Mouse (Mus musculus) heart, adult 2 months (tissue): ENCODE data around the gene Srrm3. TPM values are rescaled to one million over a fixed set of nuclear protein-coding genes. Genes with fewer than 3 reads are reported as not detected.

Experiments
- DNase-seq, 2 experiments: peaks; one replicate each; pipeline ENCODE4 v3.0.0; 2021
- H3K27ac ChIP-seq: fragments of 200-600 bp; 2 replicates; pipeline ENCODE4 v1.8.1; 2022
- H3K27me3 ChIP-seq: fragments of 200-500 bp; 2 replicates; pipeline ENCODE4 v1.6.1; 2012; ENCODE audit warnings: mild to moderate bottlenecking, low read length, inconsistent platforms, mixed read lengths; ENCODE audit not compliant: control insufficient read depth, insufficient read depth
- H3K36me3 ChIP-seq: fragments of 200-500 bp; 2 replicates; pipeline ENCODE4 v1.6.1; 2012; ENCODE audit warnings: low read length, inconsistent platforms; ENCODE audit not compliant: control insufficient read depth, insufficient read depth
- H3K4me1 ChIP-seq: fragments of 200-500 bp; 2 replicates; pipeline ENCODE4 v1.6.1; 2011; ENCODE audit warnings: low read length; ENCODE audit not compliant: control insufficient read depth, insufficient read depth
- H3K4me3 ChIP-seq: fragments of 200-600 bp; 2 replicates; pipeline ENCODE4 v1.8.1; 2022
- H3K79me2 ChIP-seq: fragments of 200-500 bp; replicated peaks from 2 replicates; pipeline ENCODE4 v1.6.1; 2012; ENCODE audit warnings: mild to moderate bottlenecking, inconsistent platforms, low read length, moderate library complexity, mixed read lengths; ENCODE audit not compliant: control insufficient read depth, insufficient read depth
- H3K9ac ChIP-seq: fragments of 200-500 bp; 2 replicates; pipeline ENCODE4 v1.6.1; 2012; ENCODE audit warnings: low read depth, mild to moderate bottlenecking, control low read depth, inconsistent platforms, low read length, mixed read lengths
- CTCF ChIP-seq: fragments of 200-600 bp; IDR thresholded peaks from 2 replicates; pipeline ENCODE4 v1.8.1; 2022; ENCODE audit warnings: antibody characterized with exemption, mild to moderate bottlenecking, moderate library complexity
- EP300 ChIP-seq: fragments of 200-500 bp; IDR thresholded peaks from 2 replicates; pipeline ENCODE4 v1.6.1; 2011; ENCODE audit warnings: low read depth, low read length, control low read depth; ENCODE audit not compliant: insufficient read depth
- POLR2A ChIP-seq: fragments of 200-500 bp; IDR thresholded peaks from 2 replicates; pipeline ENCODE4 v1.6.1; 2011; ENCODE audit warnings: mild to moderate bottlenecking, low read depth, low read length, control low read depth; ENCODE audit not compliant: insufficient read depth
- WGBS: fragments of 180-500 bp; shearing (Covaris S2); methylation state at CpG from one replicate; pipeline ENCODE4 v1.1.7; 2018; 5-methylcytosine and 5-hydroxymethylcytosine counted together
- intact Hi-C: fragments of 180-260 bp; cut with DNase I; formaldehyde crosslinking; loops from one replicate; pipeline ENCODE4 v1.15.1; 2025
- microRNA-seq, 2 experiments: library from miRNA; unstranded; fragments of <30 nt; microRNA quantifications; one replicate each; pipeline ENCODE4 v1.2.0; 2021
- polyA plus RNA-seq: library from polyadenylated mRNA; depleted of rRNA; stranded (reverse); fragments of >200 nt; gene quantifications from 2 replicates; pipeline ENCODE4 v1.2.3, GENCODE M21; 2012; rRNA removed
- total RNA-seq, 2 experiments: library from RNA; stranded (reverse); gene quantifications; 2 replicates each; pipeline ENCODE4 v1.2.3; 2021

Srrm3 gene
- total and polyA plus RNA-seq, 3 experiments = not detected

GRCm38 (mm10) chr5:135917327-135918058 lies 110.8 kb downstream of the Srrm3 start:
- no peaks in the 10 kb centered on the region for H3K27me3 ChIP-seq
- no peak overlapping the region for H3K9ac ChIP-seq
- peaks cover 5% of the 10 kb centered on the region for H3K79me2 ChIP-seq
- H3K27ac ChIP-seq = peak overlapping the region; percentile 96
- peaks cover 14% of the 10 kb centered on the region for H3K36me3 ChIP-seq
- H3K4me3 ChIP-seq = no peak overlapping the region
- TF ChIP-seq CTCF (peak; percentile 57), EP300 (no peak), POLR2A (no peak)
- peak in 1 of 2 experiments; percentile 15 for DNase-seq
- WGBS = 94% methylated on average over 8 of the region's 8 CpGs
- peaks cover 19% of the 10 kb centered on the region for H3K4me1 ChIP-seq
- intact Hi-C loops = loop anchor here (2.0 kb wide), 1 partner anchor 15 kb away; no protein-coding TSS in a partner anchor

GRCm38 (mm10) chr5:135918059-135918437 lies 111.4 kb downstream of the Srrm3 start:
- Histone ChIP-seq H3K4me3 (no peak overlapping the region), H3K4me1 (peaks cover 16% of the 10 kb centered on the region), H3K9ac (no peak overlapping the region), H3K27ac (no peak overlapping the region; the same call in 1 of the 2 replicates), H3K27me3 (no peaks in the 10 kb centered on the region), H3K79me2 (peaks cover 5% of the 10 kb centered on the region), H3K36me3 (peaks cover 15% of the 10 kb centered on the region)
- WGBS = 92% methylated on average over 5 of the region's 5 CpGs
- intact Hi-C loops = no loop called here
- DNase-seq = no peak
- TF ChIP-seq CTCF (no peak), EP300 (no peak), POLR2A (no peak)

GRCm38 (mm10) chr5:135918593-135918992 lies 111.9 kb downstream of the Srrm3 start:
- WGBS = 92% methylated on average over 5 of the region's 5 CpGs
- H3K36me3 ChIP-seq = peaks cover 13% of the 10 kb centered on the region
- H3K27me3 ChIP-seq = no peaks in the 10 kb centered on the region

GRCm38 (mm10) chr5:135919902-135920301 lies 113.2 kb downstream of the Srrm3 start:
- 69% methylated on average over 3 of the region's 3 CpGs for WGBS
- peaks cover 10% of the 10 kb centered on the region for H3K36me3 ChIP-seq

More at GRCm38 (mm10) chr5:135918593-135918992, 111.9 kb downstream of the Srrm3 start:
- intact Hi-C loops = no loop called here
- H3K79me2 ChIP-seq = peaks cover 5% of the 10 kb centered on the region
- DNase-seq = no peak
- H3K4me1 ChIP-seq = peaks cover 13% of the 10 kb centered on the region
- TF ChIP-seq CTCF (no peak), POLR2A (no peak), EP300 (no peak)
- no peak overlapping the region for H3K9ac ChIP-seq
- no peak overlapping the region for H3K27ac ChIP-seq
- H3K4me3 ChIP-seq = no peak overlapping the region

GRCm38 (mm10) chr5:135923901-135924300 lies 117.2 kb downstream of the Srrm3 start:
- intact Hi-C loops = no loop called here
- Histone ChIP-seq H3K9ac (no peak overlapping the region), H3K27me3 (no peaks in the 10 kb centered on the region), H3K4me3 (no peak overlapping the region), H3K27ac (no peak overlapping the region), H3K79me2 (peaks cover 20% of the 10 kb centered on the region), H3K4me1 (peaks cover 3% of the 10 kb centered on the region), H3K36me3 (peaks cover 12% of the 10 kb centered on the region)
- TF ChIP-seq POLR2A (no peak), CTCF (no peak), EP300 (no peak)
- WGBS = 89% methylated on average over 7 of the region's 7 CpGs
- DNase-seq = no peak

More at GRCm38 (mm10) chr5:135919902-135920301, 113.2 kb downstream of the Srrm3 start:
- Histone ChIP-seq H3K4me3 (no peak overlapping the region), H3K27ac (no peak overlapping the region), H3K9ac (no peak overlapping the region), H3K79me2 (peaks cover 10% of the 10 kb centered on the region), H3K4me1 (peaks cover 9% of the 10 kb centered on the region), H3K27me3 (no peaks in the 10 kb centered on the region)
- intact Hi-C loops = no loop called here
- DNase-seq = no peak
- no peak for TF ChIP-seq POLR2A
- no peak for TF ChIP-seq EP300
- no peak for TF ChIP-seq CTCF

Small RNAs within 50 kb of the gene (microRNA-seq; reads per million reads assigned to microRNA genes)
- 0 reads per million in 2 experiments for gene Gm23268

Other genes with a start within 250 kb of the Srrm3 start
- not detected for gene Ccl26, start 243.3 kb upstream of the Srrm3 start, total RNA-seq
- gene Ccl26, start 243.3 kb upstream of the Srrm3 start, polyA plus RNA-seq = not detected in 2 replicates
- gene Ccl24, start 233.8 kb upstream of the Srrm3 start, total RNA-seq = 1 to 10 TPM; 2.6 TPM
- gene Ccl24, start 233.8 kb upstream of the Srrm3 start, polyA plus RNA-seq = 3.2 and 4.3 TPM in 2 replicates
- 10 to 100 TPM; 18.2 to 23.9 TPM for gene Rhbdd2, start 174.3 kb upstream of the Srrm3 start, total RNA-seq
- 23.0 and 27.6 TPM in 2 replicates for gene Rhbdd2, start 174.3 kb upstream of the Srrm3 start, polyA plus RNA-seq
- gene Por, start 136.9 kb upstream of the Srrm3 start, total RNA-seq = 10 to 100 TPM; 63.0 to 77.4 TPM
- 76.7 and 93.6 TPM in 2 replicates for gene Por, start 136.9 kb upstream of the Srrm3 start, polyA plus RNA-seq
- 10 to 100 TPM; 13.6 to 19.3 TPM for gene Tmem120a, start 62.4 kb upstream of the Srrm3 start, total RNA-seq
- gene Tmem120a, start 62.4 kb upstream of the Srrm3 start, polyA plus RNA-seq = 18.5 and 27.3 TPM in 2 replicates
- gene Styxl1, start 28.5 kb upstream of the Srrm3 start, total RNA-seq = not detected
- 0.20 TPM in 1 of 2 replicates, not detected in the other for gene Styxl1, start 28.5 kb upstream of the Srrm3 start, polyA plus RNA-seq
- gene Mdh2, start 28.4 kb upstream of the Srrm3 start, total RNA-seq = 1,000 to 10,000 TPM; 1,645 to 1,928 TPM
- gene Mdh2, start 28.4 kb upstream of the Srrm3 start, polyA plus RNA-seq = 2,909 and 3,459 TPM in 2 replicates
- gene Hspb1, start 81.0 kb downstream of the Srrm3 start, total RNA-seq = 100 to 1,000 TPM; 434 to 446 TPM
- gene Hspb1, start 81.0 kb downstream of the Srrm3 start, polyA plus RNA-seq = 427 and 635 TPM in 2 replicates
- 100 to 1,000 TPM; 275 to 304 TPM for gene Ywhag, start 127.7 kb downstream of the Srrm3 start, total RNA-seq
- gene Ywhag, start 127.7 kb downstream of the Srrm3 start, polyA plus RNA-seq = 99.0 and 116 TPM in 2 replicates
- gene Ssc4d, start 167.6 kb downstream of the Srrm3 start, total RNA-seq = under 1 TPM; 0.09 to 0.21 TPM
- gene Ssc4d, start 167.6 kb downstream of the Srrm3 start, polyA plus RNA-seq = 1.0 and 1.6 TPM in 2 replicates
- gene Zp3, start 173.2 kb downstream of the Srrm3 start, total RNA-seq = not detected
- not detected in 2 replicates for gene Zp3, start 173.2 kb downstream of the Srrm3 start, polyA plus RNA-seq
- 1 to 10 TPM; 6.3 to 7.3 TPM for gene Dtx2, start 187.9 kb downstream of the Srrm3 start, total RNA-seq
- 9.7 and 10.9 TPM in 2 replicates for gene Dtx2, start 187.9 kb downstream of the Srrm3 start, polyA plus RNA-seq
- 10 to 100 TPM; 16.7 to 18.6 TPM for gene Upk3b, start 231.6 kb downstream of the Srrm3 start, total RNA-seq
- gene Upk3b, start 231.6 kb downstream of the Srrm3 start, polyA plus RNA-seq = 25.8 and 30.5 TPM in 2 replicates
- not detected for gene Upk3bl, start 247.6 kb downstream of the Srrm3 start, total RNA-seq
- gene Upk3bl, start 247.6 kb downstream of the Srrm3 start, polyA plus RNA-seq = not detected in 2 replicates